In the genomic region with DNA sequence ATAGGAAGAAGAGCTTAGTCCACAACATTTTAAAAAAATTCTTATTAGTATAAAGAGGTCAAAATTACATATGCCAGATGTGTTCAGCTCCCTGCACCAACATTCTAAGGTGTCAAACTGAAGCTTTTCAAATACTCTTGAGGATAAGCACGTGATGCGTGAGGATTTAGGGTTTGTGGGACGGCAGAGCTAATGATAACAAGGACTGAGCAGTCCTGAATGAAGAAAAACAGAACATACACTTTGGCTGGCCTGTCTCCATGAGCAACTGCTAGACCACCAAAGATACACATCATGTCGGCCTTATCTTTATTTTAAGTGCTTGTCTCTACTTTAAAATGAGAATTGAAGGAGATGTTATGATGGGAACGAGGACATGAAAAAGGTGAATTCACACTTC, we compare ENCODE assay signal across 16 mouse cellular contexts.
"Had no signal": no experiment of that assay in that cellular context is flagged by ENCODE, and none has a peak within 500 bp of the region (broad histone marks: within the 10 kb centered on the region; RNA-seq: fewer than 3 reads in every experiment).

No protein-coding gene starts in this region.

- H3K27ac ChIP-seq: liver, embryonic 12.5 days; liver, embryonic 14.5 days; midbrain, embryonic 10.5 days; midbrain, embryonic 12.5 days; midbrain, embryonic 15.5 days; neural tube, embryonic 12.5 days had no signal

- H3K4me1 ChIP-seq: liver, embryonic 12.5 days; midbrain, embryonic 10.5 days; midbrain, embryonic 12.5 days; midbrain, embryonic 15.5 days; neural tube, embryonic 12.5 days had no signal

- ATAC-seq: liver, embryonic 12.5 days; midbrain, embryonic 15.5 days had no signal

- H3K36me3 ChIP-seq: liver, embryonic 12.5 days; midbrain, embryonic 10.5 days; midbrain, embryonic 12.5 days; midbrain, embryonic 15.5 days; neural tube, embryonic 12.5 days had no signal

- H3K27me3 ChIP-seq: liver, embryonic 12.5 days; midbrain, embryonic 12.5 days; midbrain, embryonic 15.5 days; neural tube, embryonic 12.5 days had no signal

- H3K4me3 ChIP-seq: liver, embryonic 12.5 days; midbrain, embryonic 10.5 days; midbrain, embryonic 12.5 days; midbrain, embryonic 15.5 days; neural tube, embryonic 12.5 days had no signal

- H3K9ac ChIP-seq: liver, embryonic 12.5 days; liver, embryonic 14.5 days; lung, embryonic 14.5 days; midbrain, embryonic 12.5 days; midbrain, embryonic 15.5 days; neural tube, embryonic 12.5 days had no signal

- H3K4me2 ChIP-seq: liver, embryonic 12.5 days; lung, embryonic 14.5 days; midbrain, embryonic 12.5 days; midbrain, embryonic 15.5 days; neural tube, embryonic 12.5 days had no signal

- H3K9me3 ChIP-seq: liver, embryonic 12.5 days; midbrain, embryonic 10.5 days; midbrain, embryonic 12.5 days; midbrain, embryonic 15.5 days; neural tube, embryonic 12.5 days had no signal

- DNase-seq: lung, adult 18-20 months; lung, embryonic 14.5 days; lung, postnatal 10 days; lung, postnatal 4 days; right cerebral cortex, postnatal 14 days; right cerebral cortex, postnatal 4 days; spleen, adult 18-20 months; thymus, adult 18-20 months; thymus, postnatal 14 days; thymus, postnatal 36 days had no signal
